8 mouse cellular contexts compared by ENCODE assay signal in the genomic region with DNA sequence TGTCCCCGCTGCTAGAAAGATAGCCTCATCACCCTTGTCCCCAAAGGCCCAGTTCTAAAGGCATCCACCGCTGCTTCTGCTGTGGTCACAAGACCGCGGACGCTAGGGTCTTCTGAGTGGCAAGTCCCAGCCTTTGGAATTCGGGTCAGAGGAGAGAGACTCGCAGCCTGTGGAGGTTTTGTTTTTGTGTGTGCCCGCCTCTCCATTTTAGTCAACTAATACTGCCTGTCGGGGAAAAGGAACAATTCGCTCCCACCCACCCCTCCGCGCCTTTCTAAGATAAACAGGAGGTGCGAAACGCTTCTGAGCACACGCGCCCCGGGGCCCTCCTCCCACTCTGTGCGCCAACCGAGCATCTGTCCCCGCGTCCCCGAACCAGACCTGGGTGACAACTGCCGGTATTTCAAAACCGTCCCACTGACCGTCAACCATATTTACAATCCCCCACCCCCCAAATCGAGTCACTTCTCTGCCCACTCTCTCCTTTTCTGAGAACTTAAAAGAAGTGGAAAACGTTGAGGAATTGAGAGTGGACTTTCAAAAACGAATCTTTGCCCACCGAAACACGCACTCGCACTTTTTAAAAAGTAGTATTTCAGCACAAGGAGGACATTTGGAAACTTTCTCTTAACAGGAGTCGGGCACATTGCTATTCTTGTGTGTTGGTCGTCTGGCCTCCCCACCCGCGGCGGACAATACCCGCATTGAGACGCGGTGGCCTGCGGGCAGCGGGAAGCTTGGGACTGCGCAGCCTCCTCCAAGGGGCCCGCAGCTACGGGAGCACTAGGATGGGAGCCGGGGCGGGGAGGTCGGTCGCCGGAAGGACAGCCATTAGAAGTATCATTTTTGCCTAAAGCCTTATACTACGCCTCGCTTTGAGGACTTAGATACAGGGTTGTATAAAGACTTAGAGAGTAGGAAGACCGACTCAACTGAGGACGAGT. TPM values are rescaled to one million over a fixed set of nuclear protein-coding genes. Genes with fewer than 3 reads are reported as not detected.
DNase-seq lines count a peak whose midpoint lies in the region; ATAC-seq and TF ChIP-seq lines count a peak whose summit lies in the region.

No protein-coding gene starts in this region.

- peaks cover 73% of the 10 kb centered on the region for H3K27me3 ChIP-seq in embryonic facial prominence, embryonic 12.5 days
- H3K27me3 ChIP-seq in intestine, embryonic 16.5 days (replicated peaks; ENCODE audit: control insufficient read depth, insufficient read depth, low read length) = peaks cover 84% of the 10 kb centered on the region
- peaks cover 25% of the 10 kb centered on the region for H3K27me3 ChIP-seq in neural tube, embryonic 14.5 days (ENCODE audit: control insufficient read depth, insufficient read depth, low read length)

- peak overlapping the region; percentile 85 for H3K27ac ChIP-seq in left cerebral cortex, adult 2 months
- 0 out of 2 replicates have a peak overlapping the region, but pooled peaks have one; percentile 50 for H3K27ac ChIP-seq in embryonic facial prominence, embryonic 12.5 days
- no peak overlapping the region for H3K27ac ChIP-seq in intestine, embryonic 16.5 days (ENCODE audit: low read length)
- H3K27ac ChIP-seq in neural tube, embryonic 14.5 days (ENCODE audit: low read depth, low read length) = peak overlapping the region; percentile 85

- no peak overlapping the region for H3K9ac ChIP-seq in embryonic facial prominence, embryonic 12.5 days
- H3K9ac ChIP-seq in intestine, embryonic 16.5 days (ENCODE audit: low read depth, low read length) = no peak overlapping the region
- H3K9ac ChIP-seq in neural tube, embryonic 14.5 days (replicated peaks; ENCODE audit: low read depth, low read length) = peak overlapping the region; percentile 44; the same call in 1 of the 2 replicates

- H3K36me3 ChIP-seq in embryonic facial prominence, embryonic 12.5 days = no peaks in the 10 kb centered on the region
- no peaks in the 10 kb centered on the region for H3K36me3 ChIP-seq in intestine, embryonic 16.5 days (ENCODE audit: control insufficient read depth, insufficient read depth, low read length)
- H3K36me3 ChIP-seq in neural tube, embryonic 14.5 days (ENCODE audit: control insufficient read depth, insufficient read depth, low read length) = no peaks in the 10 kb centered on the region

- peaks cover 9% of the 10 kb centered on the region; the same call in 1 of the 2 replicates for H3K4me1 ChIP-seq in embryonic facial prominence, embryonic 12.5 days
- peaks cover 13% of the 10 kb centered on the region for H3K4me1 ChIP-seq in intestine, embryonic 16.5 days (ENCODE audit: control insufficient read depth, insufficient read depth, low read length)
- H3K4me1 ChIP-seq in neural tube, embryonic 14.5 days (ENCODE audit: control insufficient read depth, insufficient read depth, low read length) = peaks cover 7% of the 10 kb centered on the region

- DNase-seq in left cerebral cortex, adult 2 months (ENCODE audit: extremely low spot score in 1 of 2, low spot score in 2 of 2) = no peak
- no peak for DNase-seq in left cerebral cortex, adult 18-20 months (ENCODE audit: low spot score in 2 of 2)
- DNase-seq in frontal cortex, postnatal 36 days (ENCODE audit: low spot score in 2 of 2) = no peak

- intact Hi-C loops in left cerebral cortex, adult 2 months (cut with DNase I) = loop anchor here (5.0 kb wide), 2 partner anchors 221 to 424 kb away; no protein-coding TSS in a partner anchor

- WGBS in embryonic facial prominence, embryonic 12.5 days = under 1% methylated on average over 53 of the region's 53 CpGs
- under 1% methylated on average over 53 of the region's 53 CpGs for WGBS in intestine, embryonic 16.5 days
- under 1% methylated on average over 53 of the region's 53 CpGs for WGBS in neural tube, embryonic 14.5 days

- H3K9me3 ChIP-seq in embryonic facial prominence, embryonic 12.5 days = no peaks in the 10 kb centered on the region
- no peaks in the 10 kb centered on the region for H3K9me3 ChIP-seq in intestine, embryonic 16.5 days (ENCODE audit: control insufficient read depth, low read length)
- no peaks in the 10 kb centered on the region for H3K9me3 ChIP-seq in neural tube, embryonic 14.5 days (ENCODE audit: control insufficient read depth, low read length)

- peak overlapping the region; percentile 36 for H3K4me3 ChIP-seq in left cerebral cortex, adult 2 months
- peak overlapping the region; percentile 10; the same call in 1 of the 2 replicates for H3K4me3 ChIP-seq in embryonic facial prominence, embryonic 12.5 days
- peak overlapping the region; percentile 23 for H3K4me3 ChIP-seq in intestine, embryonic 16.5 days (ENCODE audit: low read length)
- peak overlapping the region; percentile 33 for H3K4me3 ChIP-seq in neural tube, embryonic 14.5 days (ENCODE audit: low read depth, low read length)

- no peak for ATAC-seq in embryonic facial prominence, embryonic 12.5 days (ENCODE audit: insufficient number of reproducible peaks, insufficient read depth, low FRiP score, low TSS enrichment)
- no peak for ATAC-seq in intestine, embryonic 16.5 days
- no peak for ATAC-seq in neural tube, embryonic 14.5 days (ENCODE audit: low read depth)
- no peak for ATAC-seq in frontal cortex, adult (ENCODE audit: low TSS enrichment)
- ATAC-seq in activated CD4-positive, CD25-positive, alpha-beta regulatory T cell, adult 4 months = no peak

- peak overlapping the region; percentile 49 for H3K4me2 ChIP-seq in embryonic facial prominence, embryonic 12.5 days (replicated peaks)
- H3K4me2 ChIP-seq in intestine, embryonic 16.5 days (ENCODE audit: low read depth, low read length) = peak overlapping the region; percentile 52; the same call in 1 of the 2 replicates
- peak overlapping the region; percentile 59 for H3K4me2 ChIP-seq in neural tube, embryonic 14.5 days (ENCODE audit: low read depth, low read length)

- no peak for TF ChIP-seq CTCF in left cerebral cortex, adult 2 months (IDR thresholded peaks at IDR 0.05)

RNA-seq across cellular contexts. Expression of a gene that starts 12.8 kb away (rescaled TPM):
- total RNA-seq in left cerebral cortex, adult 2 months (2021) = 10 to 100 TPM; 37.8 to 38.2 TPM
- total RNA-seq in left cerebral cortex, adult 18-20 months (2021) = 10 to 100 TPM; 43.8 to 46.5 TPM
- polyA plus RNA-seq in embryonic facial prominence, embryonic 12.5 days (2016; fragmentation: Nextera tagmentation; extraction: Ambion mirVana) = 11.4 and 13.5 TPM in 2 replicates
- polyA plus RNA-seq in intestine, embryonic 16.5 days (2015; fragmentation: Nextera tagmentation; extraction: Ambion mirVana) = 0.12 and 0.24 TPM in 2 replicates
- 12.2 and 18.2 TPM in 2 replicates for polyA plus RNA-seq in neural tube, embryonic 14.5 days (2014; fragmentation: Nextera tagmentation; extraction: Ambion mirVana)
- not detected for polyA plus RNA-seq in activated CD4-positive, CD25-positive, alpha-beta regulatory T cell, adult 4 months (2017; shearing (Covaris generic))

Comparison
In these comparisons a context has a peak if more than half of its experiments do, and no peak if none do; other contexts are left out.
1. RNA of a gene that starts 12.8 kb away (polyA plus RNA-seq): 12.2 to 18.2 TPM in neural tube, embryonic 14.5 days and 11.4 to 13.5 TPM in embryonic facial prominence, embryonic 12.5 days; 0.12 to 0.24 TPM in intestine, embryonic 16.5 days and not detected in activated CD4-positive, CD25-positive, alpha-beta regulatory T cell, adult 4 months; every median in the first group is over 10 times any median in the second.
2. Peak in every context shown above with its lines, with median percentiles within 50 percentile points of each other: H3K4me3 ChIP-seq and H3K4me2 ChIP-seq.